Mouse (Mus musculus) liver, embryonic 16.5 days (tissue): Measurements from ENCODE around the gene Avpi1. TPM values are rescaled to one million over a fixed set of nuclear protein-coding genes. Genes with fewer than 3 reads are reported as not detected.

Experiments
- ATAC-seq: fragments of 200-750 bp; cut with Nextera tagmentation; 2 replicates; pipeline ENCODE4 v1.8.0; 2017; ENCODE audit warnings: low read depth, mild to moderate bottlenecking, moderate number of reproducible peaks, moderate library complexity
- H3K27ac ChIP-seq: fragments of 300-500 bp; sonication (generic); 2 replicates; pipeline ENCODE4 v1.5.1; 2014; ENCODE audit warnings: mild to moderate bottlenecking, low read length
- H3K27me3 ChIP-seq: fragments of 300-500 bp; sonication (generic); 2 replicates; pipeline ENCODE4 v1.6.1; 2014; ENCODE audit warnings: low read depth, low read length, mixed read lengths; ENCODE audit not compliant: control insufficient read depth, insufficient read depth
- H3K36me3 ChIP-seq: fragments of 300-500 bp; sonication (generic); 2 replicates; pipeline ENCODE4 v1.6.1; 2014; ENCODE audit warnings: mild to moderate bottlenecking; ENCODE audit not compliant: control insufficient read depth, insufficient read depth
- H3K4me1 ChIP-seq: fragments of 300-500 bp; sonication (generic); 2 replicates; pipeline ENCODE4 v1.6.1; 2014; ENCODE audit warnings: low read depth, low read length, mixed read lengths; ENCODE audit not compliant: control insufficient read depth
- H3K4me2 ChIP-seq: fragments of 300-500 bp; sonication (generic); 2 replicates; pipeline ENCODE4 v1.6.1; 2014; ENCODE audit warnings: low read depth, low read length, mixed read lengths
- H3K4me3 ChIP-seq: fragments of 300-500 bp; sonication (generic); 2 replicates; pipeline ENCODE4 v1.5.1; 2014; ENCODE audit warnings: low read depth, mild to moderate bottlenecking, low read length
- H3K9ac ChIP-seq: fragments of 300-500 bp; sonication (generic); 2 replicates; pipeline ENCODE4 v1.6.1; 2014; ENCODE audit warnings: low read depth, low read length
- H3K9me3 ChIP-seq: fragments of 300-500 bp; sonication (generic); replicated peaks from 2 replicates; pipeline ENCODE4 v1.6.1; 2016; ENCODE audit warnings: low read length; ENCODE audit not compliant: control insufficient read depth
- whole genome bisulfite sequencing: fragments of 180-500 bp; shearing (Covaris S2); extraction: QIAGEN DNeasy Blood & Tissue Kit; methylation state at CpG from one replicate; pipeline ENCODE4 v1.1.7; 2014; ENCODE audit not compliant: insufficient replicate concordance; 5-methylcytosine and 5-hydroxymethylcytosine counted together
- polyA plus RNA-seq: library from polyadenylated mRNA; unstranded; fragments of >200 nt; fragmentation: Nextera tagmentation; extraction: Ambion mirVana; gene quantifications from 2 replicates; pipeline ENCODE4 v1.2.1, GENCODE M21; 2015

The Avpi1 gene
- polyA plus RNA-seq, 1 experiment from 2014 or later: 24.8 TPM

DNA sequence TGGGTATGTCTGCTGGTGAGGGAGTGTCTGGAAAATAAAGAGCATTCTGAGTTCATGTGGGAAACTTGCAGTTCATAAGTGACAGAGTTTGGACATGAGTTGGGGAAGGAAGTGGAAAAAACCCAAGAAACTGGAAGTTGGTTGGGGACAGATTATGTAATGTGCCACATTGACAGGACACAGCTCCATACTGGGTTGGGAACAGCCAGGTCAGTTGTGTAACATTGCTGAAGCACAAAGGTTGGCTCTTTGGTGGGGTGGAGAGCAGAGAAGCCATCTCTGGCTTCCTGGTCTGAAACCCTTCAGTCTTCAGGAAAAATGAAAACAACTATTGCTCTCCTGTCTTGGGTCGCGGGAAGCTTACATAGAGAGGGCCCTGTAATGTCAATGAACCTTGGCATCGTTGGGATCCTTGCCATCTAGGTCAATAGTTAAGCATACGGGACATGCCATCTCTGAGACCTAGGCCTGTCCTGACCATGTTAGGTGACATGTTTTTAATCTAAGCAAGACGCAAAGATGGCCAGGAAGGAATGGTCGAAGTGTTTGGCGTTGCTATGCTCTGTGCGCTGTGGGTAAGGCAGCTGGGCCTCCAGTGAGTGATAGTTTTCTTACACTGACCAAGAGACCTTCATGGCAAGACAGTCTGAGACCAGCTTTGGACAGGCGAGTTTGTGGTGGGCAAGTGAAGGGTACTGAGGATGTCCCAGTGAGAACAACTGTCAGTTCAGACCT lies 17.6 kb upstream of the Avpi1 start:
- Histone ChIP-seq H3K36me3 (no peaks in the 10 kb centered on the region), H3K27ac (peak overlapping the region; percentile 84), H3K9me3 (no peaks in the 10 kb centered on the region), H3K9ac (no peak overlapping the region; the same call in 1 of the 2 replicates), H3K4me3 (no peak overlapping the region), H3K4me2 (no peak overlapping the region; the same call in 1 of the 2 replicates), H3K27me3 (peaks cover 36% of the 10 kb centered on the region), H3K4me1 (peaks cover 26% of the 10 kb centered on the region)
- peak; percentile 48 for ATAC-seq
- WGBS: 70% methylated on average over 9 of the region's 9 CpGs

DNA sequence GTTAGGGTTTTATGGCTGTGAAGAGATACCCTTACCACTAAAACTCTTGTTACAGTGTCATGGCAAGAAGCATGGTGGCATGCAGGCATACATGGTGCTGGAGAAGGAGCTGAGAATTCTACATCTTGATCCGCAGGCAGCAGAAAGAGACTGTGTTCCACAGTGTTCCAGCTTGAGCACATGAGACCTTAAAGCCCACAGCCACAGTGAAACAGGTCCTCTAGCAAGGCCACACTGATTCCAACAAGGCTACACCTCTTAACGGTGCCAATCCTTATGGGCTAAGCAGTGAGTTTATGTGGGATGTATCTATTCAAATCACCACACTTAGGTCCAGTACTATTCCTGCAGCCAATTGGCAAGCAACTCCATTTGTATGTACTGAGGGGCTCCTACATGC lies 16.9 kb upstream of the Avpi1 start:
- ATAC-seq: no peak
- Histone ChIP-seq H3K27ac (no peak overlapping the region), H3K4me1 (peaks cover 23% of the 10 kb centered on the region), H3K36me3 (no peaks in the 10 kb centered on the region), H3K4me2 (no peak overlapping the region), H3K9me3 (no peaks in the 10 kb centered on the region), H3K4me3 (no peak overlapping the region), H3K27me3 (peaks cover 36% of the 10 kb centered on the region), H3K9ac (no peak overlapping the region)
- 59% methylated on average over 2 of the region's 2 CpGs for WGBS

DNA sequence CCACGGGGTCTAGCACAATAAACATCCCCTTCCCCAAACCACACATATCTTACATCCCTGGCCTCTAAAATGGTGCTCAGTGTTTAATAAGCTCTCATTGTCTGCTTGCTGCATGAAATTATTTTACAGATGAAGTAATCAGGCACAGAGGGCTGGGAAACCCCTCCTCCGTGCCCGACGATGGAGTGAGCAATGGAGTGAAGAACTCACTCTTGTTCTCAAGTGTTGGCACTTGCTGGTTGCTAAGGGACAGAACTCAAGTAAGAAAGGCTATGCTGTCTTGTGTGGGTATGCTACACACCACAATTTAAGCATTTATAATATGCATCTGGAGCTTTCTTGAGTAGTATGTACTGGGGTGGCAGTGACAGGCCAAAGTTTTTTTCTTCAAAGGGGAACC lies 16.4 kb upstream of the Avpi1 start:
- Histone ChIP-seq H3K4me2 (no peak overlapping the region), H3K27me3 (peaks cover 36% of the 10 kb centered on the region), H3K4me1 (peaks cover 23% of the 10 kb centered on the region), H3K36me3 (no peaks in the 10 kb centered on the region), H3K27ac (no peak overlapping the region), H3K9me3 (no peaks in the 10 kb centered on the region), H3K9ac (no peak overlapping the region), H3K4me3 (no peak overlapping the region)
- 48% methylated on average over 4 of the region's 4 CpGs for WGBS
- ATAC-seq: no peak

DNA sequence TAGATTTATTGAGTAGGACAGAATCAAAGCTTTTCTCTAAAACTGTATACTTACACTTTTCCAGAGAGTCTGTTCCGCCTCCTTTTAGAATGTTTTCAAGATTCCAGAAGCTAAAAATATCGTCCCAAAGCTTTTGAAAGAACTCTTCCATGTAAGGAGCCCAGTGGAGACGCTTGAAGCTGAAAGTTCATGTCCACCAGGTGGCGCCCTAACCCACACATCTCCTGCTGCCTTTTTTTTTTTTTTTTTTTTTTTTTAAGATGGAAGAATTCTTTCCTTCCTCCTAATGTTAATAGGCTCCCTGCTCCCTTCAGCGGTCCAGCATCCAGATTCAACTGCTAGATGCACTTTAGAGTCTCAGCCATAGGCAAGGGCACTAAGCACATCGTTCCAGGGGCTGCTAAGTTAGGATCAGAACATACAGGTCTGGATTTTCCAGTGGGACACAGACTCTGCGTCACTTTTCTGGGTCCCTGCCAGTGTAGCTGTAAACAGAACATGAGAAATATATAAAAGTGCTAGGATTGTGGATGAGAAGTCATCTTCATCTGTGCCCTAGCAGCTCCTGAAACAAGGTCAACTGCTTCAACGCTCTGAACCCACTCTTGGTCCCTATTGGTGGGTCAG lies 15.8 kb upstream of the Avpi1 start:
- WGBS: 25% methylated on average over 8 of the region's 8 CpGs
- H3K9me3 ChIP-seq: no peaks in the 10 kb centered on the region
- H3K4me2 ChIP-seq: no peak overlapping the region
- peaks cover 20% of the 10 kb centered on the region for H3K4me1 ChIP-seq
- H3K9ac ChIP-seq: no peak overlapping the region
- peaks cover 36% of the 10 kb centered on the region for H3K27me3 ChIP-seq
- ATAC-seq: no peak
- H3K36me3 ChIP-seq: no peaks in the 10 kb centered on the region
- H3K4me3 ChIP-seq: no peak overlapping the region
- no peak overlapping the region for H3K27ac ChIP-seq

DNA sequence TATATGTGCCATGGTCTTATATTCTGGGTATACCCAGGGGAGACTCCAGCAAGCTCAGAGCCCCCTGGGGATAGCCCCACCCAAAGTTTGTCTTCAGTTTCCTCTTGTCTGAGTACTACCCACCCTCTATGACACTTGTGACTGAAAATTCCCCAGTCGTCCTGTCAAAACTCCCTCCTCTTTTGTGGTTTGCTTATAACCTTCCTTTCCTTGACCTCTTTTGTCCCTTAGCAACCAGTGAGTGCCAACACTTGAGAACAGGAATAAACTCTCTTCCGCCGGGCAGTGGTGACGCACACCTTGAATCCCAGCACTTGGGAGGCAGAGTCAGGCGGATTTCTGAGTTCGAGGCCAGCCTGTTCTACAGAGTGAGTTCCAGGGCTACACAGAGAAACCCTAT lies 15.2 kb upstream of the Avpi1 start:
- ATAC-seq: no peak
- WGBS: 37% methylated on average over 6 of the region's 6 CpGs
- Histone ChIP-seq H3K9me3 (no peaks in the 10 kb centered on the region), H3K4me2 (no peak overlapping the region), H3K27me3 (peaks cover 33% of the 10 kb centered on the region), H3K4me1 (peaks cover 14% of the 10 kb centered on the region), H3K4me3 (no peak overlapping the region), H3K27ac (no peak overlapping the region), H3K36me3 (no peaks in the 10 kb centered on the region), H3K9ac (no peak overlapping the region)

DNA sequence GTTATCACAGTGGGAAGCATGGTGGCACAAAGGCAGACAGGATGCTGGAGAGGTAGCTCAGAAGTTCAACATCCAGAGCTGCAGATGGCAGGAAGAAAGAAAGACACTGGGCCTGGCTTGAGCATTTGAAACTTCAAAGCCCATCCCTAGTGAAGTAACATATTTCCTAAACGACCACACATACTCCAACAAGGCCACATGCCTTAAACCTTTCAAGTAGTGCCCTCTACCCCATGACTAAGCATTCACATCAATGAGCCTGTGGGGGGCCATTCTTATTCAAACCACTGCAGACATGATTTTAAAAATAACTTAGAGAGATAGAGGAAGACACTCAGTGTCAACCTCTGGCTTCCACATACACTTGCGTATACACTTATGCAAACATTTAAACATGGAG lies 13.9 kb upstream of the Avpi1 start:
- 56% methylated on average over 2 of the region's 2 CpGs for WGBS
- no peak for ATAC-seq

DNA sequence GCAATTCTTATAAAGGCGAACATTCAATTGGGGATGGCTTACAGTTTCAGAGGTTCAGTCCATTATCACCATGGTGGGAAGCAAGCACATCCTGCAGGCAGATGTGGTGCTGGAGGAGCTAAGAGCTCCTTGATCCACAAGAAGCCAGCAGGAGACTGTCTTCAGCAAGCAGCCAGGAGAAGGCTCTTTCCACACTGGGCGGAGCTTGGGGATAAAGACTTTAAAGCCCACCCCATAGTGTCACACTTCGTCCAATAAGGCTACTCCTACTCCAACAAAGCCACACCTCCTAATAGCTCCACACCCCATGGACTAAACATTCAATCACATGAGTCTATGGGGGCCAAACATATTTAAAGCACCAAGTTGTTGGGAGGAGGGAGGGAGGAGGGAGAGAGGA lies 13.1 kb upstream of the Avpi1 start:
- Histone ChIP-seq H3K36me3 (no peaks in the 10 kb centered on the region), H3K9me3 (no peaks in the 10 kb centered on the region), H3K4me1 (peaks cover 8% of the 10 kb centered on the region), H3K9ac (no peak overlapping the region), H3K4me3 (no peak overlapping the region), H3K4me2 (no peak overlapping the region), H3K27me3 (peaks cover 12% of the 10 kb centered on the region), H3K27ac (no peak overlapping the region)
- WGBS: 61% methylated on average over 3 of the region's 3 CpGs
- ATAC-seq: no peak

More for the DNA sequence above, 13.9 kb upstream of the Avpi1 start:
- no peaks in the 10 kb centered on the region for H3K9me3 ChIP-seq
- no peak overlapping the region for H3K4me3 ChIP-seq
- peaks cover 9% of the 10 kb centered on the region for H3K4me1 ChIP-seq
- H3K4me2 ChIP-seq: no peak overlapping the region
- H3K27ac ChIP-seq: no peak overlapping the region
- H3K36me3 ChIP-seq: no peaks in the 10 kb centered on the region
- H3K9ac ChIP-seq: no peak overlapping the region
- H3K27me3 ChIP-seq: peaks cover 19% of the 10 kb centered on the region

DNA sequence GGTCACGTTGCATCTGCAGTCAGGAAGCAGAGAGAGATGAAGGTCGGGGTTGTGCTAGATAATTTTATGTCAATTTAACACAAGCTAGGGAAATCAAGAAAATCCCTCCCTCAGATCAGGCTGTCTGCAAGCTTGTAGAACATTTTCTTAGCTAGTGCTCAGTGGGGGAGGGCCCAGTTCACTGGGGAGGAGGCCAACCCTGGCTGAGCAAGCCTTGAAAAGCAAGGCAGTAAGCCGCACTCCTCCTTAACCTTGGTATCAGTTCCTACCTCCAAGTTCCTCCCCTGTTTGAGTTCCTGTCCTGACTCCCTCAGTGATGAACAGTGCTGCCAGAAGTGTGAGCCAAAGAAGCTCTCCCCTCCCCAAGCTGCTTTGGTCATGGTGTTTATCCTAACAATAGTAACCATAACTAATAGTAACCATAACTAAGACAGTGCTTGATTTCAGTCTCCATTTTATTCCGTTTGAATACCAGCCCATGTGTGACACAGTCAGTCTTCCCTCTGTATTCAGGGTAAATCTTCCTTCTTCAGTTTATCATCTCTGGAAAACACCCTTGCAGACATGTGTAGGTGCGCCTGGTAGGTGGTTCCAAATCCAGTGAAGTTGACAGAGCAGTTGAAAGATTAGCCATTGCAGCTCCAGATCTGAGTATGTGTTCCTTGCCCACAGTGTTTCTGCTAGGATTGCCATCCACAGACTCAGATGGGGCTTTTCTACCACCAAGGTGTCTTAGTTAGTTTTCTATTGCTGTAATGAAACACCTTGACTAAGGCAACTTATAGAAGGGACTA lies 11.1 kb upstream of the Avpi1 start:
- Histone ChIP-seq H3K36me3 (no peaks in the 10 kb centered on the region), H3K27me3 (no peaks in the 10 kb centered on the region), H3K9me3 (no peaks in the 10 kb centered on the region), H3K9ac (no peak overlapping the region), H3K4me1 (peaks cover 3% of the 10 kb centered on the region), H3K27ac (no peak overlapping the region), H3K4me2 (no peak overlapping the region), H3K4me3 (no peak overlapping the region)
- no peak for ATAC-seq
- 57% methylated on average over 5 of the region's 5 CpGs for WGBS
